Mouse (Mus musculus): Measurements from ENCODE around the gene Cdkn2aip. TPM values are rescaled to one million over a fixed set of nuclear protein-coding genes. Genes with fewer than 3 reads are reported as not detected.

The Cdkn2aip gene
- polyA plus RNA-seq, 1 experiment from 2014 or later: 18.6 TPM

DNA sequence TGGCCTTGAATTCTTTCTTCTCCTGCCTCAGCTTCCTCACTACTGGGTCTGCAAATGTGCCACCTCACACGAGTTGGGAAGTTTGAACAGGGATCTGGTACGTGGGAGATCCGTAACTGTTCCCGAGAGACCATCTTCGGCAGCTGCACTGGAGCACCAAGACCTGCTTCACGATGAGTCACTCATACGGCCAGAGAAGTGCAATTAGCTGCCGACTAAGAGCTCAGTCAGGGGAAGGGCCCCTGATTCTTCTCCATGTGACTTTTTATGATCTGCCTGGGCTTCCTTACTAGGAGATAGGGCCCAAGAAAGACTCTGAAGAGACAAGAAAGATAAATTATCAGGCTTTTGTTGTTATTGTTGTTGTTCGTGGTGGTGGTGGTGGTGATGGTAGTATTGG lies 31.1 kb upstream of the Cdkn2aip start:
- Histone ChIP-seq H3K9ac (ENCODE audit: low read length) (no peak overlapping the region), H3K4me3 (replicated peaks; ENCODE audit: low read length) (no peak overlapping the region), H3K36me3 (ENCODE audit: control insufficient read depth, insufficient read depth, low read length) (no peaks in the 10 kb centered on the region), H3K4me2 (ENCODE audit: low read depth, low read length) (no peak overlapping the region), H3K27me3 (ENCODE audit: control insufficient read depth, insufficient read depth, low read length) (no peaks in the 10 kb centered on the region), H3K27ac (ENCODE audit: low read length) (no peak overlapping the region), H3K4me1 (ENCODE audit: control insufficient read depth, insufficient read depth, low read length) (no peaks in the 10 kb centered on the region), H3K9me3 (replicated peaks; ENCODE audit: control insufficient read depth, low read length) (no peaks in the 10 kb centered on the region)
- 70% methylated on average over 9 of the region's 9 CpGs for WGBS
- no peak for ATAC-seq (ENCODE audit: insufficient read depth, low FRiP score)

DNA sequence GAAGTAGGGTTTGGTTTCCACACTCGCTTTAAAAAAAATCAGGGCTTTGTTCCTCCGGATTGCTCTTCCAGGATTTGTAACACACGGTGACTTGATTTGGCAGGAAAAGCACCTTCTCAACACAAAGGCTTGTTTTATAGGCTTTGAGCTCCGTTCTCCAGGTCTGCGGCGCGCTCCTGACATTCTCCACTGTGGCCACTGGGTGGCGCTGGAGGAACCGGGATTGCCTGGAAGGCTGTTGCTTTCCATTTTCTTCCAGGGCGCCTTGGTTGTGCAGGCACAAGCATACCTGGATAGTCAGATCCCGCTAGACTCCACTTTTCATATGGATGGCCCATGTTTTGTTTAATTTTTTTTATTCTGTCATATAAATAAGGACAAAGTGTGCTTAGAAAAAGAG lies 29.7 kb upstream of the Cdkn2aip start:
- no peak overlapping the region for H3K27ac ChIP-seq (ENCODE audit: low read length)
- no peak overlapping the region for H3K9ac ChIP-seq (ENCODE audit: low read length)
- no peaks in the 10 kb centered on the region for H3K27me3 ChIP-seq (ENCODE audit: control insufficient read depth, insufficient read depth, low read length)
- H3K36me3 ChIP-seq (ENCODE audit: control insufficient read depth, insufficient read depth, low read length): no peaks in the 10 kb centered on the region
- no peak overlapping the region for H3K4me3 ChIP-seq (replicated peaks; ENCODE audit: low read length)
- 7% methylated on average over 11 of the region's 11 CpGs for WGBS
- no peaks in the 10 kb centered on the region for H3K9me3 ChIP-seq (replicated peaks; ENCODE audit: control insufficient read depth, low read length)
- H3K4me1 ChIP-seq (ENCODE audit: control insufficient read depth, insufficient read depth, low read length): no peaks in the 10 kb centered on the region
- no peak for ATAC-seq (ENCODE audit: insufficient read depth, low FRiP score)
- H3K4me2 ChIP-seq (ENCODE audit: low read depth, low read length): peak overlapping the region; percentile 11

DNA sequence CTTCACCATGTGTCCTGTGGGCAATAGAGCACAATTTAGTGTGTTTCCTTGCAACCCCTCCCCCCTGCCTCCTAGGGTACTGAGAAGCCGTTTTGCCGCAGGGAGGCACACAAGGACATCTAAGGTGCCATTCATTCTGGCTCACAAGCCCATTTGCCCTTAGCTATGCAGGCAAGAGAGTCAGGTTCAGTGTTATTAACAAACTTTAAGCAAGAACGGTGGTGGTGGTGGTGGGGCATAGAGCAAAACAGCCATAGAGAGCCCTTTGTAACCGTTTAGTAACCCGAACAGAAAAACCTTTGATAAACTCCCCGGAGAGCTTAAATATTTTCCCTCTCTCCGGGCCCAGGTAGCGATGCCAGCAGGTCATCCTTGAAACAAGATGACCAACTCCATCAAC lies 29.3 kb upstream of the Cdkn2aip start:
- H3K27ac ChIP-seq (ENCODE audit: low read length): no peak overlapping the region
- H3K36me3 ChIP-seq (ENCODE audit: control insufficient read depth, insufficient read depth, low read length): no peaks in the 10 kb centered on the region
- no peak overlapping the region for H3K9ac ChIP-seq (ENCODE audit: low read length)
- H3K4me1 ChIP-seq (ENCODE audit: control insufficient read depth, insufficient read depth, low read length): no peaks in the 10 kb centered on the region
- H3K4me3 ChIP-seq (replicated peaks; ENCODE audit: low read length): no peak overlapping the region
- peak overlapping the region; percentile 11 for H3K4me2 ChIP-seq (ENCODE audit: low read depth, low read length)
- ATAC-seq (ENCODE audit: insufficient read depth, low FRiP score): no peak
- H3K27me3 ChIP-seq (ENCODE audit: control insufficient read depth, insufficient read depth, low read length): no peaks in the 10 kb centered on the region
- WGBS: 33% methylated on average over 8 of the region's 8 CpGs
- no peaks in the 10 kb centered on the region for H3K9me3 ChIP-seq (replicated peaks; ENCODE audit: control insufficient read depth, low read length)

DNA sequence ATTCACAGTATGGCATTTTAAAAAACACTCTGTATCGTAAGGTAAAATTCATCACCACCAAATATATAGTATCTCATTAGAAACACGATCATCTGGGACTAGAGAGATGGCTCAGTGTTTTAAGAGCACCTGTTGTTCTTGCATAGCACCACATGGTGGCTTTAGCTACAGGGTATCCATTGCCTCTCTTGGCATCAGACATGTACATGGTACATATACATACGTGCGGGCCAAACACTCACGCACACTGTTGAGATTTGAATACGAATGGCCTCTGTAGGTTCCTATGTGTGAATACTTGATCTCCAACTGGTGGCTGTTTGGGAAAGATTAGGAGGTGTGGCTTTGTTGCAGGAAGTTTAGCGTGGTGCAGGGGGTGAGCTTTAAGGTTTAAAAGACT lies 28.6 kb upstream of the Cdkn2aip start:
- Histone ChIP-seq H3K27ac (ENCODE audit: low read length) (no peak overlapping the region), H3K36me3 (ENCODE audit: control insufficient read depth, insufficient read depth, low read length) (no peaks in the 10 kb centered on the region), H3K27me3 (ENCODE audit: control insufficient read depth, insufficient read depth, low read length) (no peaks in the 10 kb centered on the region), H3K4me1 (ENCODE audit: control insufficient read depth, insufficient read depth, low read length) (no peaks in the 10 kb centered on the region), H3K4me3 (replicated peaks; ENCODE audit: low read length) (no peak overlapping the region), H3K9me3 (replicated peaks; ENCODE audit: control insufficient read depth, low read length) (no peaks in the 10 kb centered on the region), H3K4me2 (ENCODE audit: low read depth, low read length) (no peak overlapping the region), H3K9ac (ENCODE audit: low read length) (no peak overlapping the region)
- WGBS: 80% methylated on average over 7 of the region's 7 CpGs
- ATAC-seq (ENCODE audit: insufficient read depth, low FRiP score): no peak

DNA sequence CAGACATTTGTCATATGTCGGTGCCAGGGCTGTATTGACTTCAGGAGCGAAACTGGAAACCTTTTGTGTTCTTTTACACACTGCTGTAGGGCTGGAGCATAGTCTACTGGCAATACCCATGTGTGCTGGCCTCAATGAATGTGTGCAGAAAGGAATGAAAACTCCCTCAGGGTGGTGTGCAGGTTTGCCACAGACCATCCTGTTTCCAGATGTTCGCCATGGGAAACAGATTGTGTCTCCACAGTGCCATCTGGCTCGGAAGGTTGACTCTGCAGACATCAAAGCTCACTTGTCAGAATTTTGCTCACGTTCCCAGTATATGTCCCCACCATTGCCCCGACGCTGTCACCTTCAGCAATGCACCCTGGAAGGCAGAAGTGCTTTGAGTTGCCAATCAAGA lies 23.4 kb upstream of the Cdkn2aip start:
- no peaks in the 10 kb centered on the region for H3K4me1 ChIP-seq (ENCODE audit: control insufficient read depth, insufficient read depth, low read length)
- no peak overlapping the region for H3K4me2 ChIP-seq (ENCODE audit: low read depth, low read length)
- no peak for ATAC-seq (ENCODE audit: insufficient read depth, low FRiP score)
- H3K27ac ChIP-seq (ENCODE audit: low read length): no peak overlapping the region
- H3K9ac ChIP-seq (ENCODE audit: low read length): no peak overlapping the region
- H3K4me3 ChIP-seq (replicated peaks; ENCODE audit: low read length): no peak overlapping the region
- H3K36me3 ChIP-seq (ENCODE audit: control insufficient read depth, insufficient read depth, low read length): no peaks in the 10 kb centered on the region
- 55% methylated on average over 7 of the region's 7 CpGs for WGBS
- no peaks in the 10 kb centered on the region for H3K9me3 ChIP-seq (replicated peaks; ENCODE audit: control insufficient read depth, low read length)
- no peaks in the 10 kb centered on the region for H3K27me3 ChIP-seq (ENCODE audit: control insufficient read depth, insufficient read depth, low read length)

DNA sequence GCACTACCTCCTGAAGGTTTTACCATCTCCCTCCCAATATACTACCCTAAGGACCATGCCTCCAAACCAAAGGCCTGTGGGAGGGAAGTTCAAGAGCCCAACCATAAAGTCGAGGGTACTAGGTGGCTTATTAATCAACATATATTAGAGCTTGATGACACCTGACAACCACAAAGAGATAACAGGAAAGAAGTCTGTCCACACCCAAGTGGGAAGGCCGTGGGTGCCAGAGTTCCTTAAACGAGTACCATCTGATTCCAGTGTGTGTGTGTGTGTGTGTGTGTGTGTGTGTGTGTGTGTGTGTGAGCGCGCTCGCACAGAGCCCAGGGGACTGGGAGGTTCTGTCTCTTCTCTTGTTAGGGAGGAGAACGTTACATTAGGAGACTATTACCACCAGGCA lies 15.6 kb upstream of the Cdkn2aip start:
- Histone ChIP-seq H3K4me1 (ENCODE audit: control insufficient read depth, insufficient read depth, low read length) (no peaks in the 10 kb centered on the region), H3K36me3 (ENCODE audit: control insufficient read depth, insufficient read depth, low read length) (no peaks in the 10 kb centered on the region), H3K9ac (ENCODE audit: low read length) (no peak overlapping the region), H3K27me3 (ENCODE audit: control insufficient read depth, insufficient read depth, low read length) (no peaks in the 10 kb centered on the region), H3K4me3 (replicated peaks; ENCODE audit: low read length) (no peak overlapping the region), H3K4me2 (ENCODE audit: low read depth, low read length) (no peak overlapping the region), H3K27ac (ENCODE audit: low read length) (no peak overlapping the region), H3K9me3 (replicated peaks; ENCODE audit: control insufficient read depth, low read length) (no peaks in the 10 kb centered on the region; the same call in 1 of the 2 replicates)
- WGBS: 72% methylated on average over 7 of the region's 7 CpGs
- no peak for ATAC-seq (ENCODE audit: insufficient read depth, low FRiP score)

DNA sequence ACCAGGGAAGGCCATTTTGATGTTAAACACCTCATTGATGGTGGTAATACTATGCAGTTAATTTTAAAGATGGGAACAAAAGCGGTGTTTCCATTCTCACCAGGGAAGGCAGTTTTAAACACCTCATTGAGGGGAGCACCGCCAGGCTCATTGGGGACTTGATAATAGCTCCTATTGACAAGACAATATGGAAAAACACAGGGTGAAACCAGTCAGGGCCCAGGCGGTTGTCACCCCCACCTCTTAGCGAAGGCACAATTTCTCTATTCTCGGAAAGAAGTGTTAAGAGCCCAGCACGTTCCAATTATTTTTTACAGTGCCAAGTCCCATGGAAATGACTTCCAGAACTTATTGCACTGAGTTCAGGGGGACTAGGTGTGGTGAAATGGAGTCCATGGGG lies 13.2 kb upstream of the Cdkn2aip start:
- Histone ChIP-seq H3K36me3 (ENCODE audit: control insufficient read depth, insufficient read depth, low read length) (no peaks in the 10 kb centered on the region), H3K27ac (ENCODE audit: low read length) (no peak overlapping the region), H3K4me2 (ENCODE audit: low read depth, low read length) (no peak overlapping the region), H3K4me1 (ENCODE audit: control insufficient read depth, insufficient read depth, low read length) (no peaks in the 10 kb centered on the region), H3K4me3 (replicated peaks; ENCODE audit: low read length) (no peak overlapping the region), H3K9me3 (replicated peaks; ENCODE audit: control insufficient read depth, low read length) (no peaks in the 10 kb centered on the region; the same call in 1 of the 2 replicates), H3K27me3 (ENCODE audit: control insufficient read depth, insufficient read depth, low read length) (no peaks in the 10 kb centered on the region), H3K9ac (ENCODE audit: low read length) (no peak overlapping the region)
- ATAC-seq (ENCODE audit: insufficient read depth, low FRiP score): no peak
- 54% methylated on average over 6 of the region's 6 CpGs for WGBS

DNA sequence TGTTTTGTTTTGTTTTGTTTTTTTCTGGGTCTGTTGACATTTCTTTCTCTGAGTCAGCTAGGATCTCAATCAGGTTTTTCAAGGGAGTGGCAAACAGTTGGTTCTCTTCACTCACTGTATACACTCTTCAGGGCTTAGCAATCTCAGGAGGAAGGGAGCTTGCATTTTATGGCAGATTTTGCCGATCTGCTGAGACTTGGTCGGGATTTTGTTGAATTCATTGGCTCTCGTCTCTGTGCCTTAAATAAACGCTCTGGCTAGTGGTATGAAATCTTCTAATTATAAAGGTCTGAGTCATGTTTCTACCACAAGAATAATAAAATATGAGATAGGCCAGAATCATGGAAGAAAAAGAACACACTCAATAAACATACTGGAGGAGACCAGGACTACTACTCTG lies 7.9 kb upstream of the Cdkn2aip start:
- ATAC-seq (ENCODE audit: insufficient read depth, low FRiP score): no peak
- WGBS: 35% methylated on average over 4 of the region's 4 CpGs
- Histone ChIP-seq H3K27ac (ENCODE audit: low read length) (no peak overlapping the region), H3K9me3 (replicated peaks; ENCODE audit: control insufficient read depth, low read length) (no peaks in the 10 kb centered on the region; the same call in 1 of the 2 replicates), H3K4me3 (replicated peaks; ENCODE audit: low read length) (no peak overlapping the region), H3K36me3 (ENCODE audit: control insufficient read depth, insufficient read depth, low read length) (no peaks in the 10 kb centered on the region), H3K27me3 (ENCODE audit: control insufficient read depth, insufficient read depth, low read length) (no peaks in the 10 kb centered on the region), H3K4me1 (ENCODE audit: control insufficient read depth, insufficient read depth, low read length) (no peaks in the 10 kb centered on the region), H3K4me2 (ENCODE audit: low read depth, low read length) (no peak overlapping the region), H3K9ac (ENCODE audit: low read length) (no peak overlapping the region)

DNA sequence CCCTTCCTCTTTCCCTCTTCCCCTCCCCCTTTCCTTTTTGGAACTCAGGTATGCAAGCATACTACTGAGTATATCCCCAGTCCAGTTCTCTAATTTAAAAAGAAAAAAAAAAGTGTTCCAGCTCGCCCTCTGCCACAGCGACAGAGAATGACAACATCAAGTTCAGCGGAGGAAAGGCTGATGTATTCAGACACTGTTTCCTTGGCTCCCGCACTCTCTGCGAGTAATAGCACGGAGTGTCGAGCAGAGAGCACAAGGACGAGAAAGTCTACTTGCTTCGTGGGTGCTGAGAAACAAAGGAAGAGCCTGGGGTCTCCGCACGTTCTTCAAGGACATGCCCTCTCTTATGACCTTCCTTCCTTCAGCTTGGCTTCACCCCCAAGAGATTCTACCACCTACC lies 4.9 kb upstream of the Cdkn2aip start:
- ATAC-seq (ENCODE audit: insufficient read depth, low FRiP score): no peak
- no peaks in the 10 kb centered on the region for H3K9me3 ChIP-seq (replicated peaks; ENCODE audit: control insufficient read depth, low read length)
- no peaks in the 10 kb centered on the region for H3K36me3 ChIP-seq (ENCODE audit: control insufficient read depth, insufficient read depth, low read length)
- H3K4me2 ChIP-seq (ENCODE audit: low read depth, low read length): no peak overlapping the region
- no peaks in the 10 kb centered on the region for H3K27me3 ChIP-seq (ENCODE audit: control insufficient read depth, insufficient read depth, low read length)
- H3K4me1 ChIP-seq (ENCODE audit: control insufficient read depth, insufficient read depth, low read length): no peaks in the 10 kb centered on the region
- H3K4me3 ChIP-seq (replicated peaks; ENCODE audit: low read length): no peak overlapping the region
- H3K9ac ChIP-seq (ENCODE audit: low read length): no peak overlapping the region
- H3K27ac ChIP-seq (ENCODE audit: low read length): no peak overlapping the region
- whole genome bisulfite sequencing: 24% methylated on average over 11 of the region's 11 CpGs

DNA sequence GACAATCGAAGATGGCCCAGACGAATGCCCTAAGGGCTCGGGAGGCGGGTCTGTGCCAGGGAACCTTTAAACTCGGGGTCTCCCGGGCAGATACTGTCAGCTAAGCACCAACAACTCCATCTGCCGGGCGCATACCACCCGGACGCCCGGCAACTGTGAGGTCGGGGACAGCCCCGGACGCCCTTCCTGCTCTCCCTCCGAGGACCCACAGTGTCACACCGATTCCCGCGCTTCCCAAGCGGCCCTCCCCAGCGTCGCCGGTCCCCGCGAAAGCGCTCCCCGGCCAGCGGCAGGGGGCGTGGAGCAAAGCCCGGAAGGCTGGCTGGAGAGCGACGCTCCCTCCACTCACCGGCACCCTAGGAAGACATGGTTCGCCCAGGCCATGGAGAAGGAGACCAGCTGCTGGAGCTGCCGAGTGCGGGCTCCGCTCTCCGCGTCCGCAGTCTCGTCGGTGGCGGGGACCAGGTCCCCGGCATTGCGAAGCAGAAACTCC lies 515 bp downstream of the Cdkn2aip start:
- H3K4me3 ChIP-seq (replicated peaks; ENCODE audit: low read length): peak overlapping the region; percentile 99
- under 1% methylated on average over 44 of the region's 44 CpGs for WGBS
- no peaks in the 10 kb centered on the region for H3K27me3 ChIP-seq (ENCODE audit: control insufficient read depth, insufficient read depth, low read length)
- H3K9ac ChIP-seq (ENCODE audit: low read length): peak overlapping the region; percentile 80
- H3K27ac ChIP-seq (ENCODE audit: low read length): peak overlapping the region; percentile 93
- peak overlapping the region; percentile 84 for H3K4me2 ChIP-seq (ENCODE audit: low read depth, low read length)
- H3K4me1 ChIP-seq (ENCODE audit: control insufficient read depth, insufficient read depth, low read length): no peaks in the 10 kb centered on the region
- H3K9me3 ChIP-seq (replicated peaks; ENCODE audit: control insufficient read depth, low read length): no peaks in the 10 kb centered on the region
- ATAC-seq (ENCODE audit: insufficient read depth, low FRiP score): peak; percentile 15
- peaks cover 9% of the 10 kb centered on the region; the same call in 1 of the 2 replicates for H3K36me3 ChIP-seq (ENCODE audit: control insufficient read depth, insufficient read depth, low read length)

Data from stomach, embryonic 16.5 days (tissue).